Mouse (Mus musculus) retina, postnatal 7 days (tissue): ENCODE data around the gene Auts2.

ENCODE experiments used
- DNase-seq: peaks from one replicate; pipeline ENCODE4 v3.0.0-alpha.2; 2012; ENCODE audit warnings: low read depth, low spot score

Gene Auts2

DNA sequence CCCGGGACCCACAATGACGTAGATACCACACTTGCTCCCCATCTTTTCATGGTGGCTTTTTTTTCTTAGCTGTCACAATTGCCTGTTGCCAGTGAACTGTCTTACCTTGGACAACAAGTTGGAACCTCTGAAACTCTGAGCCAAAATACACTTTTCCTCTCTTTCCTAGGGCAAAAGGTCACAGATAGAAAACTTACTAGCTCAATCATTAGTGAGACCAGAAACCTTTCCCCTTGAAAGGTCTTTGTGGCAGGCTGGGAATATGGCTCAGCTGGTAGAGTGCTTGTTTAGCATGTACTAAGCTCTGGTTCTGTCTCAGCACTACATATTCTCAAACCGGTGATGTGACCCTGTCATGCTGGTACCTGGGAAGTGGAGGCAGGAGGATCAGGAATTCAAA is 93.1 kb downstream of the Auts2 start:
- no peak for DNase-seq

DNA sequence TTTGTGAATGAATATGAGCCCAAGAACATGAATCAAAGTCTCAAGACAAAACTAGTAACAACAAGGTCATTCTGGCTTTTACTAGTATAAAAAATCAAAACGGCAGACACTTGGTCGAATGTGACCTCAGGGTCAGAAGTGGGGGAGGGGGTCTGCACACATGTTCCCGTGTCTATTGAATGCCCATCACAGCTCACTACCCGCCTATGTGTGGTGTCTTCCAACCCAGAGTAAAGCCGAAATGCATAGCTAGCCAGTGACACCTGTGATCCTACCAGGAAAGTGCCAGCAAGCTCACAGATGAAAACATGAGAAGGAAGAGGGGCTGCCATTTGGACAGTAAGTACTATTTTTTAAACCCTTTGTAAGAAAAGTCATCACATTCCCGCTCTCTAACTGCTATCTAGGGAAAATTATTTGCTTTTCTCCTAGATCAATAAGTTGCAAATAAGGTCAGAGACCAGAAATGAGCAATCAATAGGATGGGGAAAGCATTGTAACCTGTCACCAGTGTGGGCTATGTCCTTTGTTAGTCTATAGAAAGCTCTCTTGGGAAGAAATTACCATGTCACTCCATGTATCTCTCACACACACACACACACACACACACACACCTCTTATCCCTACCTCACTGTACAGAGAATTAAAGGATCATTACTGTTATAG is 94.6 kb downstream of the Auts2 start:
- no peak for DNase-seq

DNA sequence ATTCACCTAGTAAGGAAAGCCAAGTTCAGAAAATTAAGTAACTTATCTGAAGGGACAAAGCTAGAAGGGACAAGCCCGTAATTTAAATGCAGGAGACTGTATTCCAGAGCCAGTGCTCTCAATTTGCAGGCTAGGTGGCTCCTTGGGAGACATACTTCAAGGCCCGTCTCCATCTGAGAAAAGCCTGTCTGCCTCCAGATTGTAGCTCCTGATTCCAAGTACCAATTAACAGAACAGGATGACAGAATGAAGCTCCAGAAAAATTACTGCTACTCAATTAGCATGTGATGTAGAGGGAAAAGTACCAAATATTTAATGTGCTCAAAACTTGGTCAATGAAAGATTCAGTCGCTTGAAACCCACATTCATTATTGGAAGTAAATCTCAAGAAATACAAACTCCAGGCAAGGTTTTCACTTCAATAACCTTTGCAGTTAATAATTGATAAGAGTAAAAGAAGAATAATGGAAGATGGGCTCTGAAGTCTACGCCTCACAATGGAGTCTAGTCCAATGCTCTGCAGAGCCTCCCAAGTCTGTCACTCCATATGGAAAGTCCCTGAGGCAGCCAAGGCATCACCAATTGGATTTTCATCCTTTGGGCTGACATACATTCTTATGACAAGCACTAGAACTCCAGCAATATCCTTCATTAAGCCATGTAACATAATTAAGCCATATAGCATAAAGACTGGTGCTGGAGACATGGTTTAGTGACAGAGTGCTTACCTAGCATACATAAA is 97.8 kb downstream of the Auts2 start:
- no peak for DNase-seq

DNA sequence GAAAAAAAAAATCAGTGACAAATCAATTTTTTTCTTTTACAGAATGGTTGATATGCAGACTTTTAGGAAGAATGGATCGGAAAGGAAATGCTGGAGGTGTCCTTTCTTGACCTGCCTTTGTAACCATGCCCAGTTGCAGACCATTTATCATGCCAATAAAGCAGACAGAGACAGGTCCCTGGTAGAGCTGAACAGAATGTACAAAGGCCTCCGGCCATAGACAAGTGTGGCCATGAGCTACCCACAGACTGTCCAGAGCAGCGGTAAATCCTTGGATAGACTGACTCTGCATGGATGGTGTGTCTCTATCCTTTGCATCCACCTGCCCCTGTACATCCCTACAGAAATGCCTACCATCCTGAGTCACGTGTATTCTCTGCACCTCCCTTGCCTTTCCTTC is 100.2 kb downstream of the Auts2 start:
- DNase-seq: no peak

GRCm38 (mm10) chr5:132438414-132438813 is 104.7 kb downstream of the Auts2 start:
- no peak for DNase-seq

GRCm38 (mm10) chr5:132437994-132438393 is 105.2 kb downstream of the Auts2 start:
- no peak for DNase-seq

DNA sequence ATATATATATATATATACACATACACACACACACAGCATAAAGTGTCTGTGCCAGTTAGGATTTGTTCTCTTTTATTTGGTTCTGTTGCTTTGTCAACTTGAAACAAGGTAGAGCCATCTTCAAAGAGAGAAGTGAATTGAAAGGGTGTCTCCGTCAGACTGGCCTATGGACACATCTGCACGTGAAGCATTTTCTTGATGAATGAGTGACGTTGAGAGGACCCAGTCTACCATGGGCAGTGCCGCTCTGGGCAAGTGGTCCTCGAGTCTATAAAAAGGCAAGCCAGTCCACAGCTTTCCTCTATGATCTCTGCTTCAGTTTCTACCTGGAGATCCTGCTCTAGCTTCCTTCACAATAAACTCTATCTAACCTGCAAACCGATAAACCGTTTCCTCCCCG is 105.7 kb downstream of the Auts2 start:
- no peak for DNase-seq

- DNase-seq: no peak
Observed at GRCm38 (mm10) chr5:132436901-132437300, 106.2 kb downstream of the Auts2 start.

DNA sequence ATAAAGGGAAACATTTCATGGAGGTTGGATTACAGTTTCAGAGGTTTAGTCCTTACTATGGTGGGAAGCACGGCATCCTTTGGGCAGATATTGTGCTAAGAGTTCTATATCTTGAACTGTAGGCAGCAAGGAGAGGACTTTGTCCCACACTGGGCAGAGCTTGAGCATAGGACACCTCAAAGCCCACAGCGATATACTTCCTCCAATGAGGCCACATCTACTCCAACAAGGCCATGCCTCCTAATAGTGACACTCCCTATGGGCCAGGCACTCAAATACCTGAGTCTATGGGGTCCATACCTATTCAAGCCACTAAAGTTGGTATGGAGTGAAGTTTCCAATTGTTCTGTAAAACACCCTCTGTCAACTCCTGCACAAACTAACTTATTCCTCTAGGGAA is 106.7 kb downstream of the Auts2 start:
- no peak for DNase-seq

GRCm38 (mm10) chr5:132435401-132435800 is 107.7 kb downstream of the Auts2 start:
- DNase-seq: no peak

DNA sequence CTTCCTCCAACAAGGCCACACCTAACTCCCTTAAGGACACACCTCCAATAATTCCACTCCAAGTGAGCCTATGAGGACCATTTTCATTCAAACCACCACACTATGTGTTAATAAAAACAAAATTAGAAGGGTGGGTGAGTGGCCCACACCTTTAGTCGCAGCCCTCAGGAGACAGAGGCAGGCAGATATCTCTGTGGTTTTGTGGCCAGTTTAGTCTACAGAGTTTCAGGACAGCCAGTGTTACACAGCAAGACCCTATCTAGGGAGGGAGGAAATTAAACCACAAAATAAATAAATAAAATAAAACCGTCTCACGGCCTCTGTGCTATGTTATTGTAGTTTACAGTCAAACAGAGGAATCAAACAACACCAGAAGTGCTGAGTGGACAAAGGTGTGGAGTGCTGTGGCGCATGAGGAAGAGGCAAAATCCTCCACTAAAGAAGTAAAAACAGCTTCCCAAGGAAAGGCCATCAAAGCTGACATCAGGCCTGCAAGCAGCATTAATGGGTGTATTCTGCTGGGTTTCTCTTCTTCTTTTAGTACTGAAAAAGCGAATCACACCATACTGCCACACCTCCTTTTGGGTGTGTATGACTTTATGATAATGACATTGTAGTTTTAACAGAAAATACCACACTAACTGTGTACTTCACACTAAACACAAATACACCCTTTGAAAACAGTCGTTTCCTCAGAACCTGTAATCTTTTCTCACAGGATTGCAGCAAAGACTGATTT is 109.6 kb downstream of the Auts2 start:
- DNase-seq: no peak

- DNase-seq: no peak
Observed at GRCm38 (mm10) chr5:132429363-132429762, 113.8 kb downstream of the Auts2 start.

DNA sequence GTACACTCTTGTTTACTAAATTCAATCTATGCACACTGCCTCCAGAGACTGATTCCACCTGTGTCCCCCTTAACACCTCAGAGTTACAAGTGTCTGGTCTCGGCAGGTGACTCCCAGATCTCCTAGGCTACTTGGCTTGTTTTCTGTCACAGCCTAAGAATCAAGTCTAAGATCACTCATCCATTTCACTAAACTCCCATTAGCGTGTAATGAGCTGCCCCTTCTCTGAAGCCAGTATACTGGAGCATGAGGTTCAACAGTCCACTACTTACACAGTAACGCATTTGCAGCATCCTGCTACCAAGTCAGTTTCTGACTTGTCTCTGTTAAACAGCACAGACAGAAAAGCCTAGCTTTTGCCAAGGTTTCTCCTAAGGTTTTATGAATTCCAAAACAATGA is 116.8 kb downstream of the Auts2 start:
- DNase-seq: no peak

GRCm38 (mm10) chr5:132425792-132426309 is 117.3 kb downstream of the Auts2 start:
- DNase-seq: no peak

DNA sequence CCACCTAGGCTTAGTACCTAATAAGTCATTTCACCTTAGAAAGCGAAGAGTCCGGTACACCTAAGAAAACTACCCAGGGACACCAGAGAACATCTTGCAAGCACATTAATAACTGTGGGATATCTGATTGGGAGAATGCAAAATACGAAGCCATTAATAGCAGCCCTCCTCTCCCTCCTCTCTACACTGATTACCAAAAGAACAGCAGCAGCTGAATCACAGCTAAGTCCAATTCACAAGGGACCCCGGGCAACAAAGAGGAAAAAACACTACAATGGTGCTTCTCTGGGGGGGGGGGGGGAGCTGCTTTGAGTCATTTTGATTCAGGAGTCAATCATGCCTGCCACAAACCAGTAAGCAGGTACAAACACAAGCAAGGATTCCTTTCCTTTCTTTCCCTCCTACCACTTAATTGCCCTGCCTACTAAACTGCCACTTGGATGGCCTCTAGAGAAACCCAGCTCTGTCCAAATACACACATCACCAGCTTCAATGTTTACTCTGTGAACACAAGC is 132.7 kb downstream of the Auts2 start:
- DNase-seq: no peak

DNA sequence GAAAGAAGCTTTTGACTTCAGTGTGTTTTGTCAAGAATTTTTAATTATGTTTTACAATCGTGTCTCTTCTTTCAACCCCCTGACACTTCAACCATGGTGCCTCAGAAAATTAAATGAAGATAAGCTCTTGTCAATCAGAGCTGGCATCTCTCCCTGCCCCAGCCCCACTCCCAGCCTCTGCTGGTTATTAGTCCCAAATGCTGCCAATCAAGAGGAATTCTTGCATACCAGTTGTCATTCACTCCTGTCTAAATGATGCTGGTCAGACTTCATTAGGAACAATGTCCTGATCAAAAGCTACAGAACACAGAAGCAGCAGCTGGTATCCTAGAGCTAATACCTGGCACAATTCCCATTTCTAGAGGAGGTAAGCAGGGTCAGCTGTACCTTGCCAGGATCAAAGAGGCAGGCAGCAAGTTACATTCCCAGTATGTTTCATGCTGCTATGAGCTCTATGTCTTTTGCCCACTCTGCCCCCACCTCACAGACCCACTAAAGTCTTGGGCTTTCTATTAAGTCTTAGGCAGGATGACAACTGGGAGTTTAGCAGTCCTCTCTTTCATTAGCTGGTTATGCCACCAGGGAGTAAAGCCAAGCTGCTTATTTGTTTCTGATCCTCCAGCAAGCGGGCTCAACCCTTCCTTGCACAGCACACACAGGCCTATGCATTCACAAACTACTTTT is 134.1 kb downstream of the Auts2 start:
- peak; percentile 41 for DNase-seq

- DNase-seq: no peak
Observed at GRCm38 (mm10) chr5:132400556-132400955, 142.6 kb downstream of the Auts2 start.

GRCm38 (mm10) chr5:132399486-132399885 is 143.7 kb downstream of the Auts2 start:
- no peak for DNase-seq

GRCm38 (mm10) chr5:132395922-132396321 is 147.2 kb downstream of the Auts2 start:
- no peak for DNase-seq

- no peak for DNase-seq
Observed at GRCm38 (mm10) chr5:132394800-132395575, 148.2 kb downstream of the Auts2 start.
